Comparison of ENCODE assay signal across 17 mouse cellular contexts in the genomic region with DNA sequence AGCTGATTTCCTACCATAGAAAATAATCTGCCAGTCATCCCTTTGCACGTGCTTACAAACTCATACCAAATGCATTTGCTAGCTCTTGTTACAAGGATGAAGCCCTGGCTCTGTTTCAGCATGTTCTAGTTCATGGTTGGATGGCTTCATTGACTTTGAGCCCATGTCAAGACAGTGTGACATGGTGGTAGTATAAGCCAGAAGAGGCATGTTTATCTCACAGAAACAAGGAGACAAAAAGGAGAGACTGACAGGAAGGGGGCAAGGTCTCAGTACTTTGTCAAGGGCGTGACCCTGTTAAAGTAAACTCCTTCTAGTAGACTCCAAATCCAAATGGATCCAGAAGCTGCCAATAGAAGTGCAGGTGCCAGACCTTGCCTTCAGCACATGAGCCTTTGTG.
DNase-seq lines count a peak whose midpoint lies in the region; ATAC-seq and TF ChIP-seq lines count a peak whose summit lies in the region.
"Had no signal": no experiment of that assay in that cellular context is flagged by ENCODE, and none has a peak within 500 bp of the region (broad histone marks: within the 10 kb centered on the region; RNA-seq: fewer than 3 reads in every experiment).

No protein-coding gene starts in this region.

- 69% methylated on average over 2 of the region's 2 CpGs for WGBS in intestine, embryonic 14.5 days
- 44% methylated on average over 2 of the region's 2 CpGs for WGBS in intestine, postnatal 0 days

- H3K4me3 ChIP-seq in intestine, embryonic 14.5 days (ENCODE audit: low read depth, low read length): no peak overlapping the region
- H3K4me3 ChIP-seq in intestine, postnatal 0 days (ENCODE audit: low read depth, low read length): no peak overlapping the region
- no peak overlapping the region for H3K4me3 ChIP-seq in left cerebral cortex, adult 2 months
- H3K4me3 ChIP-seq: layer of hippocampus, adult 2 months had no signal

- intact Hi-C loops in left cerebral cortex, adult 2 months (cut with DNase I): no loop called here

- H3K9ac ChIP-seq in intestine, embryonic 14.5 days (ENCODE audit: low read length): no peak overlapping the region
- no peak overlapping the region for H3K9ac ChIP-seq in intestine, postnatal 0 days (ENCODE audit: low read depth, low read length)

- H3K9me3 ChIP-seq in intestine, embryonic 14.5 days (ENCODE audit: control insufficient read depth, low read length): no peaks in the 10 kb centered on the region
- H3K9me3 ChIP-seq in intestine, postnatal 0 days (ENCODE audit: control insufficient read depth): no peaks in the 10 kb centered on the region

- no peak for TF ChIP-seq CTCF in intestine, postnatal 0 days (IDR thresholded peaks at IDR 0.05; ENCODE audit: low read depth)
- no peak for TF ChIP-seq CTCF in left cerebral cortex, adult 2 months (IDR thresholded peaks at IDR 0.05)

- H3K27ac ChIP-seq in intestine, embryonic 14.5 days (ENCODE audit: low read depth): no peak overlapping the region
- no peak overlapping the region; the same call in 1 of the 2 replicates for H3K27ac ChIP-seq in intestine, postnatal 0 days (ENCODE audit: low read depth, low read length)
- no peak overlapping the region for H3K27ac ChIP-seq in left cerebral cortex, adult 2 months
- H3K27ac ChIP-seq: hindbrain, postnatal 0 days; layer of hippocampus, adult 2 months had no signal

- no peak overlapping the region for H3K4me2 ChIP-seq in intestine, embryonic 14.5 days (ENCODE audit: low read length)
- no peak overlapping the region for H3K4me2 ChIP-seq in intestine, postnatal 0 days (replicated peaks; ENCODE audit: low read depth)

- H3K27me3 ChIP-seq in intestine, embryonic 14.5 days (replicated peaks; ENCODE audit: control insufficient read depth, insufficient read depth, low read length): no peaks in the 10 kb centered on the region
- H3K27me3 ChIP-seq in intestine, postnatal 0 days (replicated peaks; ENCODE audit: control insufficient read depth, insufficient read depth, low read length): no peaks in the 10 kb centered on the region
- H3K27me3 ChIP-seq: CH12.LX had no signal

- DNase-seq in intestine, embryonic 14.5 days (ENCODE audit: low spot score): peak; percentile 43
- peak; percentile 10 for DNase-seq in NIH3T3 (ENCODE audit: low read depth)
- peak; percentile 88 for DNase-seq in kidney, adult 8-10 months
- DNase-seq in kidney, postnatal 25 days: peak; percentile 73 to 77
- no peak for DNase-seq in left cerebral cortex, adult 2 months (ENCODE audit: extremely low spot score in 1 of 2, low spot score in 2 of 2)
- no peak for DNase-seq in retina, embryonic 14.5 days (ENCODE audit: low spot score)
- no peak for DNase-seq in frontal cortex, postnatal 36 days (ENCODE audit: low spot score in 2 of 2)
- DNase-seq: adrenal gland, postnatal 10 days; cerebellum, adult 11-12 months; cerebellum, postnatal 25 days; heart, postnatal 4 days; lung, adult 2 months had no signal

- no peak for ATAC-seq in intestine, embryonic 14.5 days (replicated peaks; ENCODE audit: low FRiP score, low TSS enrichment, low read depth)
- ATAC-seq in intestine, postnatal 0 days: no peak
- ATAC-seq: forebrain, embryonic 14.5 days; hindbrain, postnatal 0 days had no signal

- no peaks in the 10 kb centered on the region for H3K36me3 ChIP-seq in intestine, embryonic 14.5 days (ENCODE audit: control insufficient read depth, insufficient read depth, low read length)
- no peaks in the 10 kb centered on the region for H3K36me3 ChIP-seq in intestine, postnatal 0 days (ENCODE audit: control insufficient read depth, insufficient read depth)

- H3K4me1 ChIP-seq in intestine, embryonic 14.5 days (replicated peaks; ENCODE audit: control insufficient read depth, insufficient read depth, low read length): no peaks in the 10 kb centered on the region
- H3K4me1 ChIP-seq in intestine, postnatal 0 days (replicated peaks; ENCODE audit: control insufficient read depth, insufficient read depth, low read length): 0 out of 2 replicates have a peak, but pooled peaks cover 2% of the 10 kb centered on the region

Comparison
In these comparisons a context has a peak if more than half of its experiments do, and no peak if none do; other contexts are left out.
1. DNase-seq: peak in intestine, embryonic 14.5 days (single experiment), NIH3T3 (single experiment), kidney, adult 8-10 months (2 of 2) and kidney, postnatal 25 days (2 of 2); none in left cerebral cortex, adult 2 months (0 of 2), retina, embryonic 14.5 days (single experiment) and frontal cortex, postnatal 36 days (0 of 2).